Mouse (Mus musculus) stomach, embryonic 14.5 days (tissue): ENCODE data around the gene Jup. TPM values are rescaled to one million over a fixed set of nuclear protein-coding genes. Genes with fewer than 3 reads are reported as not detected.
"Not testable (repeated sequence)": the region's sequence is repeated elsewhere in the genome, so short reads cannot be mapped to it uniquely, and the experiment has no call there.

ENCODE experiments used
- ATAC-seq: fragments of 200-750 bp; cut with Nextera tagmentation; 2 replicates; pipeline ENCODE4 v1.8.0; 2017; ENCODE audit warnings: low read depth, moderate TSS enrichment; ENCODE audit not compliant: insufficient number of reproducible peaks, insufficient read depth, low FRiP score
- H3K27ac ChIP-seq: fragments of 300-500 bp; sonication (generic); 2 replicates; pipeline ENCODE4 v1.5.1; 2014; ENCODE audit warnings: mild to moderate bottlenecking, low read length, moderate library complexity, mixed read lengths
- H3K27me3 ChIP-seq: fragments of 300-500 bp; sonication (generic); 2 replicates; pipeline ENCODE4 v1.6.1; 2014; ENCODE audit warnings: low read length, control low read depth, mixed read lengths; ENCODE audit not compliant: control insufficient read depth, insufficient read depth
- H3K36me3 ChIP-seq: fragments of 300-500 bp; sonication (generic); 2 replicates; pipeline ENCODE4 v1.6.1; 2014; ENCODE audit warnings: mild to moderate bottlenecking, control low read depth, low read length, moderate library complexity, mixed read lengths; ENCODE audit not compliant: control insufficient read depth, insufficient read depth
- H3K4me1 ChIP-seq: fragments of 300-500 bp; sonication (generic); 2 replicates; pipeline ENCODE4 v1.6.1; 2014; ENCODE audit warnings: low read length, control low read depth, mixed read lengths; ENCODE audit not compliant: control insufficient read depth, insufficient read depth
- H3K4me2 ChIP-seq: fragments of 300-500 bp; sonication (generic); replicated peaks from 2 replicates; pipeline ENCODE4 v1.6.1; 2014; ENCODE audit warnings: low read depth, low read length, control low read depth
- H3K4me3 ChIP-seq: fragments of 300-500 bp; sonication (generic); 2 replicates; pipeline ENCODE4 v1.5.1; 2014; ENCODE audit warnings: low read depth, low read length, control low read depth
- H3K9ac ChIP-seq: fragments of 300-500 bp; sonication (generic); replicated peaks from 2 replicates; pipeline ENCODE4 v1.6.1; 2014; ENCODE audit warnings: low read depth, mild to moderate bottlenecking, control low read depth, low read length, moderate library complexity, mixed read lengths
- H3K9me3 ChIP-seq: fragments of 300-500 bp; sonication (generic); 2 replicates; pipeline ENCODE4 v1.6.1; 2016; ENCODE audit warnings: low read depth, low read length, control low read depth; ENCODE audit not compliant: control insufficient read depth
- WGBS: fragments of 180-500 bp; shearing (Covaris S2); extraction: QIAGEN DNeasy Blood & Tissue Kit; methylation state at CpG from one replicate; pipeline ENCODE4 v1.1.7; 2014; 5-methylcytosine and 5-hydroxymethylcytosine counted together
- polyA plus RNA-seq: library from polyadenylated mRNA; unstranded; fragments of >200 nt; fragmentation: Nextera tagmentation; extraction: Ambion mirVana; gene quantifications from 2 replicates; pipeline ENCODE4 v1.2.1, GENCODE M21; 2014

Jup gene
- polyA plus RNA-seq, 1 experiment from 2014 or later = 139 TPM

DNA sequence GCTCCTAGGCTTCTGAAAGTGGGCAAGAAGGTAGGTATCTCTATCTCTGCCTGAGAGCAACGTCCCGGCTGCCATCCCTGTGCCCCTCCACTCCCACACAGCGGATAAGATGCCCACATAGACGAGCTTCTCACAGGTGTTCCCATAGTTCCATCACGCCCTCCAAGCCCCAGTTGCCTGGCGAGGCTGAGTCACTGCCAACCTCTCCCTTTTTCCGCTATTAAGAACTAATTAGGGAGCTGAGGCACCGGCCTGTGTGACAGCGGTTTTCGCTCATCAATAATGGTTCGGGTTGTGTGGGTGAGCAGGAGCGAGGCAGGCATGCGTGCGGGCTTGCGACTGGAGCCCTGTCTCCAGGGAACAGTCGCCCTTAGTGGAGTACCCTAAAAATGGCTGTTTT is 67.3 kb downstream of the Jup start:
- 50% methylated on average over 16 of the region's 16 CpGs for WGBS
- Histone ChIP-seq H3K36me3 (no peaks in the 10 kb centered on the region), H3K4me1 (no peaks in the 10 kb centered on the region), H3K9me3 (no peaks in the 10 kb centered on the region), H3K9ac (no peak overlapping the region), H3K27ac (no peak overlapping the region), H3K4me3 (no peak overlapping the region), H3K27me3 (no peaks in the 10 kb centered on the region), H3K4me2 (no peak overlapping the region)
- ATAC-seq = no peak

DNA sequence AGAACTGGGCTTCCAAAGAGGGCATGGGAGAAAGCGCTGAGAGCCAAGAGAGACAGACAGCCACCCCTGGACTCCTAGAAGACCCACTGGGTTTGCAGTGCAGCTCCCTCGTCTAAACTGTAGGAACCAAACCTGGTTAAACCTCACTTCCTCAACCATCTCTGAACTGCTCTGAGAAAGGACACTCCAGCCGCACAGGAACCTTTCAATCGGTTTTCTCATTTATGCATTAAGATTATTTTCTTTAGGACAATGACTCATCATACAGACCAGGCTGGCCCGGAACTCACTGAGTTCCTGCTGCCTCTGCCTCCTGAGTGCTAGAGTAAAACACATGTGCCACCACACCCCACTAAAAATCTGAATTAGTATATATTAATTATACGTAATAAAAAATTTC is 69.8 kb downstream of the Jup start:
- Histone ChIP-seq H3K9ac (no peak overlapping the region), H3K4me3 (no peak overlapping the region), H3K36me3 (peaks cover 1% of the 10 kb centered on the region; the same call in 1 of the 2 replicates), H3K4me2 (no peak overlapping the region), H3K9me3 (no peaks in the 10 kb centered on the region), H3K4me1 (no peaks in the 10 kb centered on the region), H3K27me3 (no peaks in the 10 kb centered on the region), H3K27ac (no peak overlapping the region)
- no peak for ATAC-seq
- WGBS = 85% methylated on average over 6 of the region's 6 CpGs

DNA sequence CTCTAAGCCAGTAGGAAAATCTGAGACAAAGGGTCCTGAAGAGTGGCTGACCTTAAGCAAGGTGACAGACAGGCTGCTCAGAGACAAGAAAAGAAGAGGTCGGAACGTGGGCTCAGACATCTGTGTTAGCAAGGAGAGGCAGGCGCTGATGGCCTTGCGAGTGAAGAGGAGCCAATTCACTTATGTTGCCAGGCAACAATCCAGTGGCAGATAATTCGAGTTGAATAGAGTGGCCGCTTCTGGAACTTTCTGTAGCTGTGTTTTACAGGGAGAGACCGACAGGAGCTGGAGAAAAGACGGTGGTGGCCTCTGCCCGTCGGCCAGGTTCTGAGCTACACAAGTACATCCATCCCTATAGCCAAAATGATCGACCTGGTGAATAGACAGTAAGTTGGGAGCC is 70.2 kb downstream of the Jup start:
- no peak overlapping the region for H3K9ac ChIP-seq
- H3K27ac ChIP-seq = no peak overlapping the region
- H3K4me1 ChIP-seq = no peaks in the 10 kb centered on the region
- H3K36me3 ChIP-seq = peaks cover 6% of the 10 kb centered on the region; the same call in 1 of the 2 replicates
- WGBS = 73% methylated on average over 11 of the region's 11 CpGs
- no peak overlapping the region for H3K4me3 ChIP-seq
- no peaks in the 10 kb centered on the region for H3K9me3 ChIP-seq
- ATAC-seq = no peak
- H3K27me3 ChIP-seq = no peaks in the 10 kb centered on the region
- no peak overlapping the region for H3K4me2 ChIP-seq

DNA sequence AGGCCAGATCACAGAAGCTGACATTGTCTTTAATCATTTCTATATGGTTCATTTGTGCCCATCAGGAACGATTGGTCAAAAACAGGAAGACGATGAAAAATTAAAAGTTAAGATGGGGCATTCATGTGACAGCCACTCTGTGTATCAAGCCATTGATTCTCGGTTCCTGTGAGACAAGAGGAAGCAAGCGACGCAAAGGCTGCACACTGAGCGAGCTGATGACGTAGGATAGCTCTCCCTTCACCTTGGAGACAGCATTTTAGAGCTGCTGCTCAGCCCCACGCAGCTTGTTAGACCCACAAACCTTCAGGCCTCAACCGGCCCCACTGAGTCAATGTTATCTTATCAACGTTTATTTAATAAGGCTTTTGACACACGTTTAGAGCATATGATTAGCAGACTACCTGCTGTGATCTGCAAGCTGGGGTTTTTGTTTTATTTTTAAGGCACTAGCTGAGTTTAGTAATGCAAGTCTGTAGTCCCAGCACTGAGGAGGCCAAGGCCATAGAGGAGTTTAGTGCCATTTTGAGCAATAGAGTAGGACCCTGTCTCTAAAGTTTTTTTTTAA is 72.4 kb downstream of the Jup start:
- ATAC-seq = no peak
- WGBS = 64% methylated on average over 11 of the region's 11 CpGs
- H3K4me3 ChIP-seq = no peak overlapping the region

DNA sequence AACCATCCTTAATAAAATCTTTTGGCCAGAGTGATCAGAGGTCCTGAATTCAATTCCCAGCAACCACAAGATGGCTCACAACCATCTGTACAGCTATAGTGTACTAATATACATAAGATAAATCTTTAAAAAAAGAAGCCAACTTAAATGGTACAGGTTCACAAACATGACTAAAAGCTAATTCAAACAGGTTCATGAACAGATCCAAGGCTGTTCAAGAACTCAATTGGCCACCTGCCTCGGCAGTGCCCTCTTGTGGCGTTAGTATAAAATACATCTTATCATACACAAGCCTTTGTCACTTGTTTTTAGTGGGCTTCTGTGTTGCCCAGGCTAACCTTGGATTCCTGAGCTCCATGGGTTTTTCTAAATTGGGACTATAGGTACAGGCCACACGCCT is 74.0 kb downstream of the Jup start:
- Histone ChIP-seq H3K4me2 (no peak overlapping the region), H3K27ac (no peak overlapping the region), H3K36me3 (peaks cover 19% of the 10 kb centered on the region), H3K27me3 (no peaks in the 10 kb centered on the region), H3K4me3 (no peak overlapping the region), H3K4me1 (no peaks in the 10 kb centered on the region), H3K9ac (no peak overlapping the region), H3K9me3 (no peaks in the 10 kb centered on the region)
- 17% methylated on average over 3 of the region's 3 CpGs for WGBS
- ATAC-seq = no peak

More for the DNA sequence above, 72.4 kb downstream of the Jup start:
- Histone ChIP-seq H3K27me3 (no peaks in the 10 kb centered on the region), H3K36me3 (peaks cover 19% of the 10 kb centered on the region), H3K4me2 (no peak overlapping the region), H3K9ac (no peak overlapping the region), H3K9me3 (no peaks in the 10 kb centered on the region), H3K4me1 (no peaks in the 10 kb centered on the region), H3K27ac (no peak overlapping the region)

DNA sequence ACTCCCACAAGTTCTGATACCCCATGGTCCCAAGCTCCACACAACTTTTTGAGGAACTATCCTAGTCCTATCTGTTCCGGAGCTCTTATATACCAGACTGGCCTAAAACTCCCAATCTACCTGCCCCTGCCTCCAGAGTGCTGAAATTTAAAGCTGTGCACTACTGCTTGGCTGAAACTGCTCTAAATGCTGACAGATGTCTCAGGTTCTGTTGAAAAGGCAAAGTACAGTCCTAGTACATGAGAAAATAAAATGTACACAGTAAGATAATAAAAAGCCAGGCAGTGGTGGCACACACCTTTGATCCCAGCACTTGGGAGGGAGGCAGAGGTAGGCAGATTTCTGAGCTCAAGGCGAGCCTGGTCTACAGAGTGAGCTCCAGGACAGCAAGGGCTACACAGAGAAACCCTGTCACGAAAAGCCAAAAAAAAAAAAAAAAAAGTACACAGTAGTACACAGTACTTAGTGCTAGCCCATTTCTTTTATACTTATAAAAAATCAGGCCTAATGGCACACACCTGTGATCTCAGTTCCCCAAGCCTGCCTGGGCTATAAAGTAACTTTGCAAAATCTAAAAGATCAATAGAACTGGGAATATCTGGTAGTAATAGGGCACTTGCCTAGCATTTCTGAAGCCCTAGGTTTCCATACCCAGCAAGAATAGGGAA is 74.8 kb downstream of the Jup start:
- H3K4me2 ChIP-seq = no peak overlapping the region
- no peaks in the 10 kb centered on the region for H3K4me1 ChIP-seq
- no peaks in the 10 kb centered on the region for H3K9me3 ChIP-seq
- no peak overlapping the region for H3K9ac ChIP-seq
- no peaks in the 10 kb centered on the region for H3K27me3 ChIP-seq
- 72% methylated on average over 3 of the region's 3 CpGs for WGBS
- H3K27ac ChIP-seq = no peak overlapping the region
- no peak overlapping the region for H3K4me3 ChIP-seq
- peaks cover 19% of the 10 kb centered on the region for H3K36me3 ChIP-seq
- ATAC-seq = no peak

DNA sequence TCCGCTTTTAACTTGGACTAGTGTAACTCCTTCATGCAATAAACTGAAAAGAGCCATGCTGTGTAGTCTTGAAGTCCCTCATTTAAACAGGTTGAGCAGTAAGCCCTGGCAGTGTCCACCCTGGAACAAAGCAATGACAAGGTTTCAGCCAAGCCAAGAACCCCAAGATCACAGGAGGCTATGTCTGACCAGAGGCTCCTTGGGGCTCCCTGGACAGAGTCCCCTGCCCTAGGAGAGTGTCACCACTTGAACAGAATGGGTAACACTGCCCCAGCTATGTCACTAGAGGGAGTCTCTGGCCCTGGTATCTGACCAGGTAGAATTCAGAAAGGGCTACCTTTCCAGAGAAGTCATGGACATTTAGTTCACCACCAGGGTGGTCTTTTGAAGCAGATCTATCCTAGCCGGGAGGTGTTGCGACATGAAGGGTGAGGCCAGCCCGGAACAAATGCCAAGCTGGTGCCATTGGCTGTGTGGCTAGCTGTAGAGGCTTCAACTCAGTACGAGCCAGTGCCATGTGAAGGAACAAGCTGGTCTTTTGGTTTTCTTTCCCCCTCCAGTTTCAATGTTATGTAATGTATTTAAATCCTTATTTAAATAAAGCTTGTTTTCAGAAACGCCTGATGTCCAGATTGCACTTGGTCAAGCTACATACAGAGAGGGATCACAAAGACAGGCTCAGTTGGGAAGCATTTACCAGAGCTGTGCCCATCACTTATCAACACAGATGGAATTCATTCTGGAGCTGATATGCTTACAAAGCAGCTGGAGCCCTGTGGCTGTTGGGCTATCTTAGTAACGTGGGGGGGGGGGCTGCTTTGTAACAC is 75.9 kb downstream of the Jup start:
- not testable (repeated sequence) for H3K27me3 ChIP-seq, H3K4me2 ChIP-seq, H3K4me1 ChIP-seq, H3K4me3 ChIP-seq, H3K9me3 ChIP-seq, H3K9ac ChIP-seq, H3K27ac ChIP-seq, ATAC-seq
- 83% methylated on average over 7 of the region's 7 CpGs for WGBS
- H3K36me3 ChIP-seq = peaks cover 19% of the 10 kb centered on the region

DNA sequence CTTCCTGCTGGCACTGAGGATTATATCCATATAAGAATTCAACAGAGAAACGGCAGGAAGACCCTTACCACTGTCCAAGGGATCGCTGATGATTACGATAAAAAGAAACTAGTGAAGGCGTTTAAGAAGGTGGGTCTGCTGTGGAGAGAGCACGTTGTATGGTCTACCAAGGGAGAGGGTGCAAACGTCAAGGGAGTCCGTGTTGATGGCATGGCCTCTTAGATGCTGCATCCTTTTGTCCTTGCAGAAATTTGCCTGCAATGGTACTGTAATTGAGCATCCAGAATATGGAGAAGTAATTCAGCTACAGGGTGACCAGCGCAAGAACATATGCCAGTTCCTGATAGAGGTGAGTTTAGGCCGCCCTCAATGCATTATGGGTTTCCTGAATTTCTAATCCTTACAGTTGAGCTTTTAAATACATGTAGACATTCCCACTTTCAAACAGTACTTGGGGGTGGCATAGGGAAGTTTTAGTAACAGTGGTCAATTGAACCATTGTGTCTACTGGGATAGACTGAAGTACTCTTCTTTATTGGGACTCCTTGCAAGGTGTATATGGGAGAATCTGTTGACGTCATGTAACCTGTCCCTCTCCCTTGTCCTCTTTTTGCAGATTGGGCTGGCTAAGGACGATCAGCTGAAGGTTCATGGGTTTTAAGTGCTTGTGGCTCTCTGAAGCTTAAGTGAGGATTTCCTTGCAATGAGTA is 76.7 kb downstream of the Jup start:
- H3K9me3 ChIP-seq, H3K27me3 ChIP-seq, H3K4me1 ChIP-seq, ATAC-seq: not testable (repeated sequence)
- Histone ChIP-seq H3K36me3 (peaks cover 19% of the 10 kb centered on the region), H3K4me2 (peak overlapping the region; percentile 80), H3K9ac (peak overlapping the region; percentile 40), H3K27ac (peak overlapping the region; percentile 95), H3K4me3 (peak overlapping the region; percentile 54)
- WGBS = 18% methylated on average over 11 of the region's 11 CpGs
